Mouse (Mus musculus): ENCODE measurements at regions not wholly inside any gene's neighbourhood (a gene's known extent, or its start where the extent isn't known, plus 50 kb on each side); places are given as distances from the start of the nearest gene placed in this dataset.

DNA sequence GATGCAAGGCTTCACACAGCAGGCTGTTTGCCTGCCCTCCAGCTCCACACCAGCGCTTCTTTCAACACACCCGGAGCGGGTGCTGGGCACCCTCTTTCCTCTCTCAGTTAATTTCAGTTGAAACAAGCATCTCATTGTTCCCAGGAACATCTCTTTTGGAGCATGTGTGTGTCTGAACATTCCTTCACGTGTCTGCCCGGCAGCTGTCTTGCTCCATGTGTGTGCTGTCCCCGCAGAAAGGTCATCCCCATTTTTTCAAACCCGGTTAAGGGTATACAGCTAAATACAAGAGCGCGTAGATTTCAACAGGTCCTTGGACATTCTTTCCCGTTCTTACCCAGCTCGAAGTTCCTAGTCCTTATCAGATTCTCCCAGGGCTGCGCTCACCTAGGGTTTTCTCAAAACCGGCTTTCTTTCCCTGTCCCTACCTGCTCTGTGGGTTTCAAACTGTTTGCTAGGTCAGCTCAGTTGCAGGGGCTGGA is 152.0 kb upstream of the Arid2 start:
- WGBS, result 40% methylated on average over 13 of the region's 13 CpGs
- H3K27ac ChIP-seq (ENCODE audit: insufficient read depth, low read depth, low read length), result no peak overlapping the region
- H3K4me3 ChIP-seq (ENCODE audit: insufficient read depth, low read depth, low read length), result no peak overlapping the region
- TF ChIP-seq POLR2A (IDR thresholded peaks at IDR 0.05; ENCODE audit: insufficient read depth, low read depth, low read length), result no peak
- TF ChIP-seq CTCF (IDR thresholded peaks at IDR 0.05; ENCODE audit: insufficient read depth, low read depth, low read length), result no peak
- peaks cover 9% of the 10 kb centered on the region; the same call in 1 of the 2 replicates for H3K4me1 ChIP-seq (ENCODE audit: control insufficient read depth, insufficient read depth, low read length)

- TF ChIP-seq CTCF (IDR thresholded peaks at IDR 0.05; ENCODE audit: insufficient read depth, low read depth, low read length), result no peak
- TF ChIP-seq POLR2A (IDR thresholded peaks at IDR 0.05; ENCODE audit: insufficient read depth, low read depth, low read length), result no peak
- H3K4me3 ChIP-seq (ENCODE audit: insufficient read depth, low read depth, low read length), result no peak overlapping the region
- WGBS, result 63% methylated on average over 6 of the region's 6 CpGs
- no peak overlapping the region for H3K27ac ChIP-seq (ENCODE audit: insufficient read depth, low read depth, low read length)
- H3K4me1 ChIP-seq (ENCODE audit: control insufficient read depth, insufficient read depth, low read length), result peaks cover 9% of the 10 kb centered on the region; the same call in 1 of the 2 replicates
Observed at GRCm38 (mm10) chr15:96135816-96136215, 151.5 kb upstream of the Arid2 start.

- no peak overlapping the region for H3K27ac ChIP-seq (ENCODE audit: insufficient read depth, low read depth, low read length)
- H3K4me1 ChIP-seq (ENCODE audit: control insufficient read depth, insufficient read depth, low read length), result peaks cover 5% of the 10 kb centered on the region; the same call in 1 of the 2 replicates
- WGBS, result 86% methylated on average over 17 of the region's 17 CpGs
- TF ChIP-seq CTCF (IDR thresholded peaks at IDR 0.05; ENCODE audit: insufficient read depth, low read depth, low read length) (no peak), POLR2A (IDR thresholded peaks at IDR 0.05; ENCODE audit: insufficient read depth, low read depth, low read length) (no peak)
- no peak overlapping the region for H3K4me3 ChIP-seq (ENCODE audit: insufficient read depth, low read depth, low read length)
Observed at GRCm38 (mm10) chr15:96137534-96137933, 149.8 kb upstream of the Arid2 start.

DNA sequence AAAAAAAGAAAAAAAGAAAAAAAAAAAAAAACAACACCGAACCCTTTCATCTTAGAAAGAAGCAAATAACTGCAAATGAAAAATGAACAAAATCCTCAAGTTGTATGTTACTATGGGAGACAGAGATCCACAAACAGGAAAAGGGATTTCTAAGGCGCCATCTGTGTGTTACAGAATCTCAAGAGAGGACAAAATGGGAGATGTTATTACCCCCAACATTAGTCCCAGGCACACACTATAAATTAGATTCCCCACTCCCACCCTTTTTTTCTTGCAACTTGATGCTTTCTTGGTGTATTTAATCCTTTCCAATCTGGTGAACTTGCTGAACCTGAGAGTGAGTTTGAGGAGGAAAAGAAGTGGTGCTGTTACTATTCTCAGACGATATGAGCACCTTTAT is 149.4 kb upstream of the Arid2 start:
- TF ChIP-seq POLR2A (IDR thresholded peaks at IDR 0.05; ENCODE audit: insufficient read depth, low read depth, low read length) (no peak), CTCF (IDR thresholded peaks at IDR 0.05; ENCODE audit: insufficient read depth, low read depth, low read length) (no peak)
- Histone ChIP-seq H3K4me3 (ENCODE audit: insufficient read depth, low read depth, low read length) (no peak overlapping the region), H3K27ac (ENCODE audit: insufficient read depth, low read depth, low read length) (no peak overlapping the region), H3K4me1 (ENCODE audit: control insufficient read depth, insufficient read depth, low read length) (peaks cover 5% of the 10 kb centered on the region; the same call in 1 of the 2 replicates)
- 86% methylated on average over 3 of the region's 3 CpGs for WGBS

DNA sequence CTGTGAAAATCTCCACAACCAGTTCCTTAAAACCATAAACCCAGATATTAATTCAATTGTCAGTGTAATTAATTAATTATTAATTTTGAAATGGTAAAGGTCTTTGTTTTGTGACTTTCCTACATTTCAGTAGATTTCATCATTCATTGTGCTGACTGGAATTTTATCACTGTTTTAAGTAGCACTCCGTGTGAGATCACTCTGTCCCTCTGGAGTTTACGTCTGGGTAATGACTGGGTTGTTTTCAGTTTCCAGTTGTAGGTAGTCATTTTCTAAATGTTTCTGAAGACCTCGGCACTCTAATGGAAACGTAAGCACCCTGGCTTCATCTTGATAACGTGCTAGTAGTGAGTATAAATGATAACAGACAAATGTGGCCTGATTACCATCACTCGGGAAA is 133.8 kb upstream of the Arid2 start:
- no peak overlapping the region for H3K27ac ChIP-seq (ENCODE audit: insufficient read depth, low read depth, low read length)
- no peak overlapping the region for H3K4me3 ChIP-seq (ENCODE audit: insufficient read depth, low read depth, low read length)
- no peaks in the 10 kb centered on the region for H3K4me1 ChIP-seq (ENCODE audit: control insufficient read depth, insufficient read depth, low read length)
- TF ChIP-seq POLR2A (IDR thresholded peaks at IDR 0.05; ENCODE audit: insufficient read depth, low read depth, low read length) (no peak), CTCF (IDR thresholded peaks at IDR 0.05; ENCODE audit: insufficient read depth, low read depth, low read length) (no peak)
- 45% methylated on average over 6 of the region's 6 CpGs for WGBS

DNA sequence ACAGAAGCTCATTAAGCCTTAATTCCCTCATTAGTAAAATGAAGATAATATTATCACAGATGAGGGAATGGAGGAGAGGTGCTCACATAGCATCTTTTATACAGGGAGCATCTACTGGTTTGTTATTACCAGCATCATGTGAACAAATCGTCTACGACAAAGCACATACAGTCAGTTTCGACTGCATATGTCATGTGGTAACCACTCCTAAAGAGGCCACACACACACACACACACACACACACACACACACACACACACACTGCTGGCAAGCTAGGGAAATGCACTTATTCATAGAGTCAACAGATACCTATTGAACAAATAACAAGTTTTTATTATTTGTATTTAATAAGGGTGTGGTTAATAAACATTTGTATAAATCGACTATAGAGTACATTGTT is 129.0 kb upstream of the Arid2 start:
- H3K27ac ChIP-seq (ENCODE audit: insufficient read depth, low read depth, low read length), result no peak overlapping the region
- no peaks in the 10 kb centered on the region for H3K4me1 ChIP-seq (ENCODE audit: control insufficient read depth, insufficient read depth, low read length)
- WGBS, result 76% methylated on average over 4 of the region's 4 CpGs
- TF ChIP-seq CTCF (IDR thresholded peaks at IDR 0.05; ENCODE audit: insufficient read depth, low read depth, low read length) (no peak), POLR2A (IDR thresholded peaks at IDR 0.05; ENCODE audit: insufficient read depth, low read depth, low read length) (no peak)
- no peak overlapping the region for H3K4me3 ChIP-seq (ENCODE audit: insufficient read depth, low read depth, low read length)

GRCm38 (mm10) chr15:96164771-96165431 is 122.4 kb upstream of the Arid2 start:
- WGBS, result 61% methylated on average over 13 of the region's 13 CpGs
- Histone ChIP-seq H3K27ac (ENCODE audit: insufficient read depth, low read depth, low read length) (no peak overlapping the region), H3K4me1 (ENCODE audit: control insufficient read depth, insufficient read depth, low read length) (peaks cover 3% of the 10 kb centered on the region), H3K4me3 (ENCODE audit: insufficient read depth, low read depth, low read length) (no peak overlapping the region)
- TF ChIP-seq POLR2A (IDR thresholded peaks at IDR 0.05; ENCODE audit: insufficient read depth, low read depth, low read length) (no peak), CTCF (IDR thresholded peaks at IDR 0.05; ENCODE audit: insufficient read depth, low read depth, low read length) (no peak)

DNA sequence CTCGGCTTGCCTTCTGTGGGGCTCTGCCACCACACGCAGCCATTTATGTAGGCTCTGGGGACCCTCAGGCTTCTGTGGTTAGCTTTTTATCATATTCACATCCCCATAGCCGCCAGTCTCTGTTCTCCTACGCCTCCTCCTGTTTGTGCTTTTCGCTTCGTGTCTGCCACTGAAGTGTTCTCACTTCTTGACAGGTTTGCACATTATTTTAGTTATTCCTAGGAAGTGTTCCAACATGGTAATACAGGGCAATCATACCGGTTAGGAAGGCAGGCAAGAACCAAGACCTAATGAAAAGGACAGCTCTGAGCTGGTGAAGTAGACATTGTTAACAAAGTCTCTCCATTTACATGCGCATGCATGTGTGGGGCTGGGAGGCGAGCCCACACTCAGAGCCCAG is 120.1 kb upstream of the Arid2 start:
- TF ChIP-seq POLR2A (IDR thresholded peaks at IDR 0.05; ENCODE audit: insufficient read depth, low read depth, low read length) (no peak), CTCF (IDR thresholded peaks at IDR 0.05; ENCODE audit: insufficient read depth, low read depth, low read length) (no peak)
- H3K4me3 ChIP-seq (ENCODE audit: insufficient read depth, low read depth, low read length), result no peak overlapping the region
- peaks cover 5% of the 10 kb centered on the region for H3K4me1 ChIP-seq (ENCODE audit: control insufficient read depth, insufficient read depth, low read length)
- no peak overlapping the region for H3K27ac ChIP-seq (ENCODE audit: insufficient read depth, low read depth, low read length)
- 74% methylated on average over 9 of the region's 9 CpGs for whole genome bisulfite sequencing

DNA sequence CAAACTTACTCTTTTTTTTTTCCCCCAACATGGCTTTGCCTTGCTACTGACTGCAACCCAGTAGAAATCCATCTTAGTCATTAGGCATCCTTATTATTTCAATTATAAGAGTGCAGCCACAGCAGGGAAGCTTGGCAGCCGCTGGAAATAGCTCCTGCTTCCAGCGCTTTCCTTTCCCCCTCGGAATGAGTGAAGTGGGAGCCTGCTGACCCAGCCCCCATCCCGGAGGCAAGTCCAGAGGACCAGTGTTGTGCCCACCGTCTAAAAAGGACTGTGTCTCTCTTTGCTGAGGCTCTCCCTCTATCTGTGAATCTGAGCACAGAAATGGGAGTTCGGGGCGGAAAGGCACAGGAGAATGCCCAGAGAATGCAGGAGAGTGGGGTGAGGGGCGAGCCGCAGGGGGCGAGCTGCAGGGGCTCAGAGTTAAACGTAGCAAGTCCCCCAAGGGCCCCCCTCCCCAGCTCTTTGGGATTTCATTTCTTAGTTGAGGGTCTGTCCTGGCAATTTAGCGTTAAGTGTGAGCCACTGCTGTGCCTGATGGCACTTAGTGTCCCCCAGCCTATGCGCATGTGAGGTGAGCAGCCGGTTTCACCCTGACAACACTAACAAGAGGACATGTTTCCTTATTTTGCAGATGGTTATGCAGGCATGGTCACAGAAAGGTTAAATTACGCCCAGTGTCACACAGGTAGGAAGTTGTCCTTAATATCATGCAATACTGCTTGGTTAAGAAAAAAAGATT is 117.4 kb upstream of the Arid2 start:
- no peak overlapping the region for H3K27ac ChIP-seq (ENCODE audit: insufficient read depth, low read depth, low read length)
- WGBS, result 19% methylated on average over 15 of the region's 15 CpGs
- H3K4me1 ChIP-seq (ENCODE audit: control insufficient read depth, insufficient read depth, low read length), result peaks cover 5% of the 10 kb centered on the region
- H3K4me3 ChIP-seq (ENCODE audit: insufficient read depth, low read depth, low read length), result peak overlapping the region; percentile 25; the same call in 1 of the 2 replicates
- TF ChIP-seq POLR2A (IDR thresholded peaks at IDR 0.05; ENCODE audit: insufficient read depth, low read depth, low read length), result no peak

Measured in olfactory bulb, adult 2 months (tissue).